Mouse (Mus musculus) CH12.LX (cell line): ENCODE data around the gene Ptcd2. TPM values are rescaled to one million over a fixed set of nuclear protein-coding genes. Genes with fewer than 3 reads are reported as not detected.

ENCODE experiments used
- DNase-seq: peaks from one replicate; pipeline ENCODE4 v3.0.0-alpha.2; 2013; ENCODE audit errors: extremely low read depth
- H3K27ac ChIP-seq: 2 replicates; pipeline ENCODE4 v1.5.1; 2012; ENCODE audit warnings: low read depth, mild to moderate bottlenecking, control low read depth, moderate library complexity; ENCODE audit not compliant: insufficient read depth
- H3K27me3 ChIP-seq: replicated peaks from 2 replicates; pipeline ENCODE3; 2012; ENCODE audit warnings: inconsistent platforms
- H3K36me3 ChIP-seq, 2 experiments: replicated peaks in 1 of 2; 2 replicates each; pipeline versions ENCODE3 to v1.6.1; 2012; ENCODE audit warnings: inconsistent platforms in 1 of 2, low read length in 1 of 2, mild to moderate bottlenecking in 1 of 2, mixed read lengths in 1 of 2, moderate library complexity in 1 of 2; ENCODE audit not compliant: control insufficient read depth in 1 of 2, insufficient read depth in 1 of 2
- H3K4me1 ChIP-seq, 2 experiments: 2 replicates each; pipeline ENCODE4 v1.6.1; 2012; ENCODE audit warnings: inconsistent platforms in 1 of 2, moderate library complexity in 1 of 2; ENCODE audit not compliant: insufficient read depth in 2 of 2, control insufficient read depth in 1 of 2
- H3K4me2 ChIP-seq: 2 replicates; pipeline ENCODE4 v1.6.1; 2012; ENCODE audit warnings: low read depth, mild to moderate bottlenecking, control low read depth; ENCODE audit not compliant: poor library complexity, insufficient read depth, severe bottlenecking
- H3K4me3 ChIP-seq, 3 experiments: fragments of 150-350 bp in 1 of 3; sonication (generic) in 1 of 3; replicated peaks in 1 of 3; 2 replicates each; pipeline versions ENCODE3 to v1.5.1; 2011 to 2012; ENCODE audit warnings: low read depth in 2 of 3, low read length in 2 of 3, mild to moderate bottlenecking in 2 of 3, moderate library complexity in 2 of 3, control low read depth in 1 of 3, improper control_type of control experiment in 1 of 3, inconsistent platforms in 1 of 3, mixed read lengths in 1 of 3; ENCODE audit not compliant: poor library complexity in 1 of 3
- H3K79me2 ChIP-seq: replicated peaks from 2 replicates; pipeline ENCODE4 v1.6.1; 2012; ENCODE audit warnings: mild to moderate bottlenecking, moderate library complexity; ENCODE audit not compliant: control insufficient read depth, poor library complexity, insufficient read depth, severe bottlenecking; ENCODE audit errors: extremely low read depth
- H3K9ac ChIP-seq: 2 replicates; pipeline ENCODE4 v1.6.1; 2012; ENCODE audit warnings: low read depth, mild to moderate bottlenecking, control low read depth, moderate library complexity; ENCODE audit not compliant: insufficient read depth
- H3K9me3 ChIP-seq: replicated peaks from 2 replicates; pipeline ENCODE3; 2012; ENCODE audit warnings: low read length, inconsistent platforms, mixed read lengths
- BHLHE40 ChIP-seq: IDR thresholded peaks from 2 replicates; pipeline ENCODE4 v1.6.1; 2011; ENCODE audit warnings: mild to moderate bottlenecking, low read depth, low read length, improper control_type of control experiment
- CHD1 ChIP-seq: IDR thresholded peaks from 2 replicates; pipeline ENCODE4 v1.6.1; 2012; ENCODE audit warnings: low read depth, low read length, improper control_type of control experiment, inconsistent platforms
- E2F4 ChIP-seq: IDR thresholded peaks from 2 replicates; pipeline ENCODE4 v1.6.1; 2011; ENCODE audit warnings: low read depth, low read length, improper control_type of control experiment; ENCODE audit not compliant: insufficient replicate concordance
- ELF1 ChIP-seq: IDR thresholded peaks from 2 replicates; pipeline ENCODE4 v1.6.1; 2014; ENCODE audit warnings: low read depth, mild to moderate bottlenecking, inconsistent platforms, low read length, improper control_type of control experiment
- EP300 ChIP-seq: IDR thresholded peaks from 2 replicates; pipeline ENCODE4 v1.6.1; 2011; ENCODE audit warnings: low read length, improper control_type of control experiment
- ETS1 ChIP-seq: conservative IDR thresholded peaks from 2 replicates; pipeline ENCODE4 v1.6.1; 2012; ENCODE audit warnings: low read depth, mild to moderate bottlenecking, inconsistent platforms, low read length, improper control_type of control experiment, moderate library complexity
- JUN ChIP-seq: IDR thresholded peaks from 2 replicates; pipeline ENCODE4 v1.6.1; 2011; ENCODE audit warnings: low read depth, mild to moderate bottlenecking, low read length, improper control_type of control experiment, moderate library complexity; ENCODE audit not compliant: insufficient read depth
- MAFK ChIP-seq: IDR thresholded peaks from 2 replicates; pipeline ENCODE4 v1.6.1; 2011; ENCODE audit warnings: low read length, improper control_type of control experiment; ENCODE audit not compliant: insufficient replicate concordance
- MEF2A ChIP-seq: IDR thresholded peaks from 2 replicates; pipeline ENCODE4 v1.6.1; 2014; ENCODE audit warnings: low read depth, mild to moderate bottlenecking, inconsistent platforms, low read length, improper control_type of control experiment, borderline replicate concordance
- NRF1 ChIP-seq: IDR thresholded peaks from 2 replicates; pipeline ENCODE4 v1.6.1; 2014; ENCODE audit warnings: low read depth, mild to moderate bottlenecking, inconsistent platforms, low read length, improper control_type of control experiment, moderate library complexity
- PAX5 ChIP-seq: IDR thresholded peaks from 2 replicates; pipeline ENCODE4 v1.6.1; 2012; ENCODE audit warnings: low read length, inconsistent platforms, mixed read lengths
- POLR2AphosphoS2 ChIP-seq: IDR thresholded peaks from 2 replicates; pipeline ENCODE4 v1.6.1; 2011; ENCODE audit warnings: low read depth, low read length, improper control_type of control experiment
- RAD21 ChIP-seq: IDR thresholded peaks from 2 replicates; pipeline ENCODE4 v1.6.1; 2011; ENCODE audit warnings: low read depth, mild to moderate bottlenecking, low read length, improper control_type of control experiment, moderate library complexity
- RCOR1 ChIP-seq: conservative IDR thresholded peaks from 2 replicates; pipeline ENCODE4 v1.6.1; 2012; ENCODE audit warnings: low read depth, mild to moderate bottlenecking, inconsistent platforms, low read length, improper control_type of control experiment
- UBTF ChIP-seq: IDR thresholded peaks from 2 replicates; pipeline ENCODE4 v1.6.1; 2012; ENCODE audit warnings: low read depth, mild to moderate bottlenecking, inconsistent platforms, low read length, improper control_type of control experiment, moderate library complexity
- USF1 ChIP-seq: IDR thresholded peaks from 2 replicates; pipeline ENCODE4 v1.6.1; 2014; ENCODE audit warnings: low read depth, mild to moderate bottlenecking, inconsistent platforms, low read length, improper control_type of control experiment
- ZKSCAN1 ChIP-seq: IDR thresholded peaks from 2 replicates; pipeline ENCODE4 v1.6.1; 2012; ENCODE audit warnings: low read depth, inconsistent platforms, low read length, improper control_type of control experiment, borderline replicate concordance
- dilution Hi-C: fragments of 300-500 bp; cut with MboI; formaldehyde crosslinking; loops from 2 replicates; pipeline ENCODE4 v1.14.3; 2020; ENCODE audit warnings: low sequenced_read_pairs; ENCODE audit not compliant: extremely low pct_unique_long_range_greater_than_20kb, extremely low pct_ligation_motif_present
- in situ Hi-C: fragments of 300-500 bp; cut with MboI; formaldehyde crosslinking; loops from 3 replicates; pipeline ENCODE4 v1.14.3; 2019; ENCODE audit warnings: low sequenced_read_pairs, low pct_ligation_motif_present, low pct_unique_long_range_greater_than_20kb, mixed read lengths
- polyA plus RNA-seq: library from polyadenylated mRNA; unstranded; fragments of >175 nt; gene quantifications from 2 replicates; pipeline ENCODE4 v1.2.1, GENCODE M21; 2012; ENCODE audit warnings: low read depth; ENCODE audit not compliant: insufficient read length
- total RNA-seq, 2 experiments: library from RNA; depleted of rRNA; stranded (reverse); fragments of 300-350 nt in 1 of 2; fragments of >200 nt in 1 of 2; gene quantifications; 2 replicates each; pipeline ENCODE4 v1.2.3; 2012 to 2014

Ptcd2 gene
- total and polyA plus RNA-seq, 3 experiments = 32.4 to 92.9 (median 52.2) TPM

DNA sequence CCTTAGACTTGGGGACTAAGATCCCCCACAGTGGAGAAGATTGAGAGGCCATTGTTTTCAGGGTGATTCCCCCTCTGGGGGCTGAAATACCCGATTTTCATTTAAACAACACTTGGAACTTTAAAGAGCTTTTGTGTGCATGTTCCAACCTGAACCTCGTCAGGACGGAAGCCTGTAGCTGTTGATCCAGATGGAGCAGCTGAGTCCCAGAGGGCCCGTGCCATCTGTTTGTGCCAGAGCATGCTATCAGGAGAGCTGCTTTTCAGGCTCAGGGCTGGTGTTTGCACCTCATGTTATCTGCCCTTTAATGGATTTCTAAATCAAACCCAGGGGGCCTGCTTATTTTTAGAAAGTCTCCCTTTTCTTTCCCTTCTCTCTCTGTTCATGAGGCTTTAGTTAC is 19.4 kb upstream of the Ptcd2 start:
- DNase-seq = no peak
- H3K27ac ChIP-seq = no peak overlapping the region
- TF ChIP-seq EP300 (no peak), RAD21 (no peak), ETS1 (no peak), NRF1 (no peak), POLR2AphosphoS2 (no peak), PAX5 (no peak), USF1 (no peak), MAFK (no peak), ZKSCAN1 (no peak), ELF1 (no peak), CHD1 (no peak), JUN (no peak), E2F4 (no peak)
- H3K79me2 ChIP-seq = no peaks in the 10 kb centered on the region
- no peaks in the 10 kb centered on the region for H3K9me3 ChIP-seq
- H3K4me1 ChIP-seq = peaks cover 0 to 3% of the 10 kb centered on the region in 2 experiments; a peak in 1 of 4 replicates
- peaks cover 52 to 97% of the 10 kb centered on the region in 2 experiments for H3K36me3 ChIP-seq
- in situ Hi-C loops (no loop called here), dilution Hi-C loops (no loop called here)
- no peak overlapping the region for H3K9ac ChIP-seq
- H3K4me3 ChIP-seq = no peak overlapping the region
- no peak overlapping the region for H3K4me2 ChIP-seq
- H3K27me3 ChIP-seq = no peaks in the 10 kb centered on the region

- in situ Hi-C loops = no loop called here
- no peak for DNase-seq
- H3K4me3 ChIP-seq = no peak overlapping the region
- no peak overlapping the region for H3K27ac ChIP-seq
- TF ChIP-seq PAX5 = no peak
- no peak for TF ChIP-seq POLR2AphosphoS2
- TF ChIP-seq MEF2A = no peak
- no peak for TF ChIP-seq UBTF
- TF ChIP-seq RCOR1 = no peak
- no peak for TF ChIP-seq BHLHE40
- no peak for TF ChIP-seq USF1
- TF ChIP-seq JUN = no peak
- H3K4me2 ChIP-seq = no peak overlapping the region
- H3K4me1 ChIP-seq = no peaks in the 10 kb centered on the region
- peaks cover 51 to 93% of the 10 kb centered on the region in 2 experiments for H3K36me3 ChIP-seq
- H3K79me2 ChIP-seq = peaks cover 16% of the 10 kb centered on the region
- no peak overlapping the region for H3K9ac ChIP-seq
- H3K9me3 ChIP-seq = no peaks in the 10 kb centered on the region
- dilution Hi-C loops = no loop called here
- no peaks in the 10 kb centered on the region for H3K27me3 ChIP-seq
Observed at GRCm38 (mm10) chr13:99358921-99359320, 14.4 kb upstream of the Ptcd2 start.
